Mouse (Mus musculus): ENCODE measurements around the gene Ovch2. TPM values are rescaled to one million over a fixed set of nuclear protein-coding genes. Genes with fewer than 3 reads are reported as not detected.
A peak's percentile ranks its signal among the peaks of the same experiment; 100 is the strongest.

Gene Ovch2
- polyA plus RNA-seq, 1 experiment from 2014 or later: not detected

DNA sequence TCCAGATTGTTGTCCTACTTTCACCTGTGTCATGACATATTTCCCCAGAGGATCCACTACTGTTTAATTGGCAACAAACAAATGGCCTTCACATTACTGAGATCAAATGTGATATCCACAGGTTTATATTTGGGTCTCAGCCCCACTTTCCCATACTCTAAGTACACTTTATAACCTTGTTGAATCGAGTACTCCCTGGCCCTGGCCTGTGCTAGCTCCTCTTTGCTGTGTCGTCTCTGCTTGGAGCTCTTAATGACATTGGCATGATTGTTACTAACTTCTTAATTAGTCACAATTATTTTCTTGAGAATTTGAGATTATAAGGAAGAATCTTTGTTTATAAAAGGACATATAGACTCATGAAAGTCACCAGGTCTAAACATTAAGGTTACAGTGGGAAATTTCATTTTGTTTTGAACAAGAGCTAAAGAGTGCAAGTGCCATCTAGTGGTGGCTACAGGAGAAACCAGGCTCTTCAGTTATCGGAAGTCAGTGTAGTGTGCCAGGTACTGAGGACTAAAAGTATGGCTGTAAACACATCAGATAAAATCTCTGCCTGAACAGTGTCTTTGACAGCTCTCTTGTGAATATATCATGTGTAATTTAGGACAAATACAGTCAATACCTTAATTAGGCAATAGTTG lies 12.9 kb downstream of the Ovch2 start:
- ATAC-seq (ENCODE audit: low read depth): peak; percentile 54; the same call in 1 of the 2 replicates
- 58% methylated on average over 3 of the region's 3 CpGs for WGBS

DNA sequence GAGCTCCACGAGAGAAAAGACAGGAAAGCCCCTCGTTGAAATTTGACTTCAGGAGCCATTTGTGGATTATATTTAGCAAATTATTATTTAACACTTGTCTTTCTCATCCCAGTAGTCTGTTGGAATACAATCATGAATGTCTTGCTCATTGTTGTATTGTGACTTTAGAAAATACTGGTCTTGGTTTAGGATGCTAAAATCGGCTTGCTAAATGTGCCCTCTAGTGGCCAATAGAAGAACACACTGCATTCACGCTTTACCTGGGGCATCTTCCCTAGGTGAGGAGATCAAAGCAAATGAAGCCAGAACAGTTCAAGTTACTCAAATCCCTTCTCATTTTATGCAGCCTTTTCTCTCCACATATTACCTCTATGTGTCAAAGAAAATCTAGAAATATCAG lies 21.4 kb downstream of the Ovch2 start:
- H3K9ac ChIP-seq (replicated peaks; ENCODE audit: low read depth, low read length): no peak overlapping the region
- H3K36me3 ChIP-seq (ENCODE audit: control insufficient read depth, insufficient read depth, low read length): no peaks in the 10 kb centered on the region
- no peaks in the 10 kb centered on the region for H3K4me1 ChIP-seq (ENCODE audit: control insufficient read depth, insufficient read depth, low read length)
- H3K9me3 ChIP-seq (ENCODE audit: control insufficient read depth, low read length): no peaks in the 10 kb centered on the region
- 49% methylated on average over 4 of the region's 4 CpGs for WGBS
- H3K27me3 ChIP-seq (ENCODE audit: control insufficient read depth, insufficient read depth, low read length): no peaks in the 10 kb centered on the region
- no peak overlapping the region for H3K4me2 ChIP-seq (ENCODE audit: low read depth, low read length)
- ATAC-seq (ENCODE audit: low read depth): no peak; the same call in 1 of the 2 replicates
- H3K27ac ChIP-seq (ENCODE audit: low read depth, low read length): no peak overlapping the region
- H3K4me3 ChIP-seq (ENCODE audit: low read depth, low read length): no peak overlapping the region

More for the DNA sequence above, 12.9 kb downstream of the Ovch2 start:
- Histone ChIP-seq H3K4me2 (ENCODE audit: low read depth, low read length) (no peak overlapping the region), H3K4me1 (ENCODE audit: control insufficient read depth, insufficient read depth, low read length) (no peaks in the 10 kb centered on the region), H3K27ac (ENCODE audit: low read depth, low read length) (no peak overlapping the region), H3K36me3 (ENCODE audit: control insufficient read depth, insufficient read depth, low read length) (no peaks in the 10 kb centered on the region), H3K27me3 (ENCODE audit: control insufficient read depth, insufficient read depth, low read length) (no peaks in the 10 kb centered on the region), H3K9ac (replicated peaks; ENCODE audit: low read depth, low read length) (no peak overlapping the region), H3K4me3 (ENCODE audit: low read depth, low read length) (no peak overlapping the region), H3K9me3 (ENCODE audit: control insufficient read depth, low read length) (no peaks in the 10 kb centered on the region)

DNA sequence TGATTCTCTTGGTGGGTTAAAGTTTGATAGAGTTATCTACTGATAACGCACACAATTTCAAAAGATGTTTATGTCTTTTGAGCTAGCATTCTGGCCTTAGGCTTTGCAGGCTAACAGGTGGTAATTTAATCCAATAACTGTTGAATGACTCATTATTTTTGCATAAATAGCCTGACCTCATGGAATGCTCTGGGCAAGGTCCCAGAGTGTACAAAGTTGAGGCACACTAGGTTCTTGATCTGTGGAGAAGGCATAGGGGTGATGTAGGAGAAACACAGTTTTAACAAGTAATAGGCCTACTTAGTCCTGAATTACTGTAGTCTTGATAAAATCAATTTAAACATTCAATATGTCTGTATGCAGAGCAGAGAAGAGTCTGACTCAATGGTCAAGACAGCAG lies 22.8 kb downstream of the Ovch2 start:
- Histone ChIP-seq H3K4me2 (ENCODE audit: low read depth, low read length) (no peak overlapping the region), H3K36me3 (ENCODE audit: control insufficient read depth, insufficient read depth, low read length) (no peaks in the 10 kb centered on the region), H3K9ac (replicated peaks; ENCODE audit: low read depth, low read length) (no peak overlapping the region), H3K4me1 (ENCODE audit: control insufficient read depth, insufficient read depth, low read length) (no peaks in the 10 kb centered on the region), H3K27me3 (ENCODE audit: control insufficient read depth, insufficient read depth, low read length) (no peaks in the 10 kb centered on the region), H3K27ac (ENCODE audit: low read depth, low read length) (no peak overlapping the region), H3K9me3 (ENCODE audit: control insufficient read depth, low read length) (no peaks in the 10 kb centered on the region), H3K4me3 (ENCODE audit: low read depth, low read length) (no peak overlapping the region)
- WGBS: 95% methylated on average over 1 of the region's 1 CpGs
- no peak for ATAC-seq (ENCODE audit: low read depth)

DNA sequence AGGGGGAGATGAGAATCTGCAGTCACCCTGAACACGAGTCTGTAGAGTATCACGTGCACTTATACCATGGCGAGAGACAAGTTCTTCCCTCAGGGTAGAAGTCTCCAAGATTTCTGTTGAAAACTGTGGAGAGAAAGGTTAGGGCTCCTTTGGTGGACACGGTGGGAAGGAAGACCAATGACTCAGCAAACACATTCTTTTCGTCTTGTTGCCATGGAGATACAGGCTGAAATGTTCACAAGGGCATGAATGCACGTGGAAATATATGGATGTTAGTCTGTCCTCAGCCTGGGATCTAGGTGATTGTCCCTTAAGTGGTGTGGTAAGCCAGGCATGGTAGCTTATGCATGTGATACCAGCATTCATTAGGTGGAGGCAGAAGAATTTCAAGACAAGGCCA lies 30.2 kb downstream of the Ovch2 start:
- no peaks in the 10 kb centered on the region for H3K4me1 ChIP-seq (ENCODE audit: control insufficient read depth, insufficient read depth, low read length)
- H3K27ac ChIP-seq (ENCODE audit: low read depth, low read length): no peak overlapping the region
- H3K9ac ChIP-seq (replicated peaks; ENCODE audit: low read depth, low read length): no peak overlapping the region
- no peaks in the 10 kb centered on the region for H3K9me3 ChIP-seq (ENCODE audit: control insufficient read depth, low read length)
- ATAC-seq (ENCODE audit: low read depth): no peak
- WGBS: 58% methylated on average over 6 of the region's 6 CpGs
- H3K4me2 ChIP-seq (ENCODE audit: low read depth, low read length): no peak overlapping the region
- H3K27me3 ChIP-seq (ENCODE audit: control insufficient read depth, insufficient read depth, low read length): no peaks in the 10 kb centered on the region
- no peaks in the 10 kb centered on the region for H3K36me3 ChIP-seq (ENCODE audit: control insufficient read depth, insufficient read depth, low read length)
- no peak overlapping the region for H3K4me3 ChIP-seq (ENCODE audit: low read depth, low read length)

DNA sequence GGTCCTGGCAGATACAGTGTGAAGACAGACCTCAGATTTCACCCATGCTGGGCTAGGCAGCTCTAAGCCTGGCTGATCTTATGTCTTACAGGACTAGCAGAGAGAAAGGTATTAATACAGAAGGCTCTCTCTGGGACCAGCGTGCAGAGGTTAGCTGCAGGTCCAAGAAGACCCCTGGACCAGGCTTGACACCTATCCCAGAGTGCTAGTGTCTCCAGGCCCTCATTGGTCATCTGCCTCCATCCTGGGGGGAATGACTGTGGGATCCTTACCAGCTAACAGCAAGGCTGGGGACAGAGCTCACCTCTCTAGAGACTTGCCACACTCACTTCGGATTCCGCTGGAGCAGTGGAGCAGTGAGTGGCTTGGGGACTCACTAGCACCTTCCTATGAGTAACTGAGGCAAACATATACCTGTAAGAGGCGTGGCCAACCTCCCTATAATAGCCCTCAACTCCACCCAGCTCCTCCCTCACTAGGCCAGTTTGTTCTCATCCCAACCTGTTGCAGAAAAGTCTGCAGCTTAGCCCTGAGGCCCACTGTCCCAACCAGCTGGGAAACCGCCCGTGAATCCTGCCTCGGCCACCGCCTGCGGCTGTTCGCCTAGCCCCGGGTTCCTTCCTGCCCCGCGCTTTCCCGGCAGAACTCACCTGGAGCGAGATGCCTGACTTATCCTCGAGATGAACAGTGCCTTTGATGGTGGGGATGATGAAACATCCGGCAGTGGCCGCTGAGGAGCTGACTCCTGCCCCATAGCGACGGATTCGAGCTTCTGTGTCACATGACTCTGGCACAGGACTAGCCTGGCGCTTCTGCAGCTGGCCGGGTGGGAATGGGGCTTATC lies 43.5 kb downstream of the Ovch2 start, which contains the start of gene Cyb5r2:
TSS of gene Cyb5r2 (minus strand) at position 725 of the 844 bp plus-strand sequence.
- H3K4me2 ChIP-seq (ENCODE audit: low read depth, low read length): peak within 1 kb of the TSS; percentile 35
- 17% methylated on average over 23 of the region's 23 CpGs for WGBS
- no peaks in the 10 kb centered on the region for H3K36me3 ChIP-seq (ENCODE audit: control insufficient read depth, insufficient read depth, low read length)
- H3K27me3 ChIP-seq (ENCODE audit: control insufficient read depth, insufficient read depth, low read length): no peaks in the 10 kb centered on the region
- H3K4me3 ChIP-seq (ENCODE audit: low read depth, low read length): peak within 1 kb of the TSS; percentile 11; the same call in 1 of the 2 replicates
- H3K9me3 ChIP-seq (ENCODE audit: control insufficient read depth, low read length): no peaks in the 10 kb centered on the region
- H3K4me1 ChIP-seq (ENCODE audit: control insufficient read depth, insufficient read depth, low read length): no peaks in the 10 kb centered on the region
- H3K27ac ChIP-seq (ENCODE audit: low read depth, low read length): no peak within 1 kb of the TSS
- peak; percentile 84; the same call in 1 of the 2 replicates for ATAC-seq (ENCODE audit: low read depth)
- no peak within 1 kb of the TSS for H3K9ac ChIP-seq (replicated peaks; ENCODE audit: low read depth, low read length)

DNA sequence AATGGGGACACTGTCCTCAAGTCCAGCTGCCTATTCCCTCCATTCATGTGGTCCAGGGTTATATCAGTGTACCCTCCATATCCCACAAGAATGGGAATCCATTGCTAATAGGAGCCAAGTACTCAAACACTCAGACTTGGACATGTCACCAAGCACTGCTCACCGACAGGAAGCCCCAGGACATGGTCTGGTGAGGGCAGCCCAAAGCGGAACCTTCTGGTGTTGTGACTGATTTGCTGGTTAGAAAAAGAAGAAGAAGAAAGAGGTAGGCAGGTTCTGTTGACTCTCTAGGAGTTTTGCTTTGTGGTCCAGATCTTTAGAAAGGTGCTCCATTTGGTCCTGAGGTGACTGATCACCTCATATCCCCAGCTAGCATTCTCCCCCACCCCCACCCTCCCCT lies 44.3 kb downstream of the Ovch2 start:
- 96% methylated on average over 2 of the region's 2 CpGs for WGBS

DNA sequence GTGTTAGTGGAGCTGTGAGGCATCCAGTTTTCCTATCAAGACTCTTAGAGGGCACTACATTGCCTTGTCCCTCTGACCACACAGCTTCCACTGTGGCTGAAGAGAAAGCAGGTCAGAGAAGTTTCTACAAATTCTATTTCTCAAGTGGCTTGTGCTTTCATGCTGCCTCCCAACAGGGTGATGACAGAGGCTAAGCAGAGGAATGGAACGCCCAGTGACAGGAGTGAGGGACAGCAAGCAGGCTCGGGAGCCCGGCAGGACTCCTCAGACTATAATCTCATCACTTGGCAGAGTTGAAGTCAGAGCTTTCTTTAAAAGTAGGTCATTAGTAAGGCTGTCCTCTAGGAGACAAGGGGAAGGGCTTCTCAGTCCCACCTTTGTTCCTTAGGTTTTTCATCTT lies 45.1 kb downstream of the Ovch2 start:
- no peak overlapping the region for H3K27ac ChIP-seq (ENCODE audit: low read depth, low read length)
- H3K4me3 ChIP-seq (ENCODE audit: low read depth, low read length): no peak overlapping the region
- no peaks in the 10 kb centered on the region for H3K9me3 ChIP-seq (ENCODE audit: control insufficient read depth, low read length)
- H3K4me1 ChIP-seq (ENCODE audit: control insufficient read depth, insufficient read depth, low read length): no peaks in the 10 kb centered on the region
- H3K9ac ChIP-seq (replicated peaks; ENCODE audit: low read depth, low read length): no peak overlapping the region
- H3K36me3 ChIP-seq (ENCODE audit: control insufficient read depth, insufficient read depth, low read length): no peaks in the 10 kb centered on the region
- H3K4me2 ChIP-seq (ENCODE audit: low read depth, low read length): no peak overlapping the region
- no peaks in the 10 kb centered on the region for H3K27me3 ChIP-seq (ENCODE audit: control insufficient read depth, insufficient read depth, low read length)
- 86% methylated on average over 3 of the region's 3 CpGs for WGBS
- no peak for ATAC-seq (ENCODE audit: low read depth)

More for the DNA sequence above, 44.3 kb downstream of the Ovch2 start:
- no peak for ATAC-seq (ENCODE audit: low read depth)
- Histone ChIP-seq H3K36me3 (ENCODE audit: control insufficient read depth, insufficient read depth, low read length) (no peaks in the 10 kb centered on the region), H3K4me3 (ENCODE audit: low read depth, low read length) (no peak overlapping the region), H3K9ac (replicated peaks; ENCODE audit: low read depth, low read length) (no peak overlapping the region), H3K27ac (ENCODE audit: low read depth, low read length) (no peak overlapping the region), H3K4me1 (ENCODE audit: control insufficient read depth, insufficient read depth, low read length) (no peaks in the 10 kb centered on the region), H3K27me3 (ENCODE audit: control insufficient read depth, insufficient read depth, low read length) (no peaks in the 10 kb centered on the region), H3K4me2 (ENCODE audit: low read depth, low read length) (no peak overlapping the region), H3K9me3 (ENCODE audit: control insufficient read depth, low read length) (no peaks in the 10 kb centered on the region)

DNA sequence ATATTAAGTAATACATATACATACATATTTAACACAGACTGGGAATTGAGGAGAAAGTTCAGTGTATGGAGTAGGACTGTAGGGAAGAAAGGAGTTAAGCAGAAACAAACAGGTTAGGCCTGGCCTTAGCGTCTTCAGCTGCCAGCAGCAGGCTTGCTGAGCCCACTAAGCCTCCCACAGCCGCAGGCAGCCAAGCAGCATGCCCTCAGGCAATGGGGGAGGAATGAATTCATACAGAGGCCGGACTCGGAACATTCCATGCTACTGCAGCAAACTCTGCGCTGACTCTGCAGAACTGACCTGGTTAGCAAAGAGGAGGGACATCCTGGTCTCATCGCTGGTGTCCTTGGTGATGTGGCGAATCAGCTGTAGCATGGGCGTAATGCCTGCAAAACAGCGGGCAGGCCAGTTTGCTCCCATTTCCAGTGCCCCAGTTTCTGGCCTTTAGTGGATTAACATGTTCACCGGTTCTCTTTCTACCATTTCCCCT lies 48.9 kb downstream of the Ovch2 start:
- no peak for ATAC-seq (ENCODE audit: low read depth)
- no peaks in the 10 kb centered on the region for H3K36me3 ChIP-seq (ENCODE audit: control insufficient read depth, insufficient read depth, low read length)
- WGBS: 84% methylated on average over 10 of the region's 10 CpGs
- H3K4me2 ChIP-seq (ENCODE audit: low read depth, low read length): no peak overlapping the region
- no peak overlapping the region for H3K27ac ChIP-seq (ENCODE audit: low read depth, low read length)
- no peak overlapping the region for H3K4me3 ChIP-seq (ENCODE audit: low read depth, low read length)
- H3K27me3 ChIP-seq (ENCODE audit: control insufficient read depth, insufficient read depth, low read length): no peaks in the 10 kb centered on the region
- no peaks in the 10 kb centered on the region for H3K9me3 ChIP-seq (ENCODE audit: control insufficient read depth, low read length)
- no peak overlapping the region for H3K9ac ChIP-seq (replicated peaks; ENCODE audit: low read depth, low read length)
- no peaks in the 10 kb centered on the region for H3K4me1 ChIP-seq (ENCODE audit: control insufficient read depth, insufficient read depth, low read length)

DNA sequence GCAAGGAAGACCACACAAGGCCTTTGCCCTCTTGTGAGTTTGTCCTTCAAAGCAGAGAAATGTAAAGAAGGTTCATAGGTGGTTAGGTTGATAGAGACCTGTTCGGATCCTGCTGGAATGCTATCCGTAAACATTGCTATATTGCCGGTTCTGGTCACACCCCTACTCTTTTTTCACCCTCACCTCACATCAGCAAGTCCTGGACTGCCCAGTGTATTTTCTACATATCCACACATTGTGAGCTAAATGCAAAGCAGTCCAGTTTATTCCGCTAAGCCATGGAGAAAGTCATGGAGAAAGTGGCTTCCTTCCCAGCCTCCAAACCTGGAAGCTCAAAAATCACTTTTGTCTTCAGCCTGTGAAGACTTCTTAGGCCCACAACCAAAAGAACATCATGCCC lies 51.3 kb downstream of the Ovch2 start:
- Histone ChIP-seq H3K9ac (replicated peaks; ENCODE audit: low read depth, low read length) (no peak overlapping the region), H3K27me3 (ENCODE audit: control insufficient read depth, insufficient read depth, low read length) (no peaks in the 10 kb centered on the region), H3K9me3 (ENCODE audit: control insufficient read depth, low read length) (no peaks in the 10 kb centered on the region), H3K4me3 (ENCODE audit: low read depth, low read length) (no peak overlapping the region), H3K27ac (ENCODE audit: low read depth, low read length) (no peak overlapping the region), H3K4me1 (ENCODE audit: control insufficient read depth, insufficient read depth, low read length) (no peaks in the 10 kb centered on the region), H3K36me3 (ENCODE audit: control insufficient read depth, insufficient read depth, low read length) (no peaks in the 10 kb centered on the region), H3K4me2 (ENCODE audit: low read depth, low read length) (no peak overlapping the region)
- peak; percentile 3; the same call in 1 of the 2 replicates for ATAC-seq (ENCODE audit: low read depth)
- 95% methylated on average over 4 of the region's 4 CpGs for WGBS

All from neural tube, embryonic 14.5 days (tissue).